Mouse (Mus musculus) thymus, adult 2 months (tissue): Measurements from ENCODE around the gene Mras. TPM values are rescaled to one million over a fixed set of nuclear protein-coding genes. Genes with fewer than 3 reads are reported as not detected.

Source experiments
- DNase-seq: peaks from one replicate; pipeline ENCODE4 v3.0.0; 2021
- H3K27ac ChIP-seq: fragments of 200-500 bp; 2 replicates; pipeline ENCODE4 v1.5.1; 2012; ENCODE audit warnings: low read length, control low read depth; ENCODE audit not compliant: control insufficient read depth, insufficient read depth
- H3K27me3 ChIP-seq: fragments of 200-500 bp; 2 replicates; pipeline ENCODE4 v1.6.1; 2012; ENCODE audit warnings: mild to moderate bottlenecking, low read length, moderate library complexity, mixed read lengths; ENCODE audit not compliant: control insufficient read depth, insufficient read depth
- H3K36me3 ChIP-seq: fragments of 200-500 bp; 2 replicates; pipeline ENCODE4 v1.6.1; 2012; ENCODE audit warnings: mild to moderate bottlenecking, low read length, moderate library complexity; ENCODE audit not compliant: control insufficient read depth, insufficient read depth
- H3K4me1 ChIP-seq: fragments of 200-500 bp; replicated peaks from 2 replicates; pipeline ENCODE4 v1.6.1; 2012; ENCODE audit warnings: low read length; ENCODE audit not compliant: control insufficient read depth, insufficient read depth
- H3K4me3 ChIP-seq: fragments of 200-500 bp; 2 replicates; pipeline ENCODE4 v1.5.1; 2012; ENCODE audit warnings: mild to moderate bottlenecking, low read length, control low read depth, moderate library complexity; ENCODE audit not compliant: control insufficient read depth, insufficient read depth
- CTCF ChIP-seq: fragments of 200-500 bp; IDR thresholded peaks from 2 replicates; pipeline ENCODE4 v1.5.1; 2012; ENCODE audit warnings: mild to moderate bottlenecking, control low read depth, low read length, moderate library complexity, borderline replicate concordance; ENCODE audit not compliant: control insufficient read depth, poor library complexity, insufficient read depth; ENCODE audit errors: extremely low read depth
- POLR2A ChIP-seq: fragments of 200-500 bp; IDR thresholded peaks from 2 replicates; pipeline ENCODE4 v1.6.1; 2012; ENCODE audit warnings: mild to moderate bottlenecking, low read length, control low read depth, moderate library complexity; ENCODE audit not compliant: control insufficient read depth, poor library complexity, insufficient read depth; ENCODE audit errors: extremely low read depth
- WGBS: fragments of 180-500 bp; shearing (Covaris S2); methylation state at CpG from one replicate; pipeline ENCODE4 v1.1.7; 2018; 5-methylcytosine and 5-hydroxymethylcytosine counted together
- polyA plus RNA-seq: library from polyadenylated mRNA; depleted of rRNA; stranded (reverse); fragments of >200 nt; gene quantifications from 2 replicates; pipeline ENCODE4 v1.2.3, GENCODE M21; 2012

Gene Mras
- polyA plus RNA-seq, 1 experiment = 14.9 TPM

DNA sequence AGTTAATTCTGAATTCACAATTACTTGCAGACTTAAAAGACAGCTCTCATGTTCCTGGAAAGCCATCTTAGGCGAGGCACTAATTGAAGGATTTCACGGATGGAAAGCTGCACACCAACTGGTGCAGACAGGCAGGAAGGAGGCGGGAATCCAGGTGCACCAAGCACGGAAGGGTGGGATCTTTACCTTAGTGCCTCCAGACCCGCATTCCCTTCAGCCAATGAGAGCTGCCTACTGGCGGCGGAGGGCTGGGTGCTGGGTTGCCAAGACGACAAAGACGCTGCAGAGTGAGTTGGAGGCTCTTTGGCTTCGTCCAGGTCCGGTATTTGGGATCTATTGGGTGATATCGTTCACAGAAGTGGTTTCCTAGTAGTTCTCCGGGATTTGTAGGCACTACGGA lies 14.0 kb upstream of the Mras start, which contains the start of gene Nme9:
TSS of gene Nme9 (plus strand) at position 315 of the 400 bp plus-strand sequence.
- no peak within 1 kb of the TSS for H3K27ac ChIP-seq
- no peak for DNase-seq
- H3K36me3 ChIP-seq = no peaks in the 10 kb centered on the region
- WGBS = 19% methylated on average over 14 of the region's 14 CpGs
- H3K27me3 ChIP-seq = no peaks in the 10 kb centered on the region; the same call in 1 of the 2 replicates
- H3K4me1 ChIP-seq = no peaks in the 10 kb centered on the region
- H3K4me3 ChIP-seq = no peak within 1 kb of the TSS
- no peak for TF ChIP-seq CTCF
- no peak for TF ChIP-seq POLR2A

DNA sequence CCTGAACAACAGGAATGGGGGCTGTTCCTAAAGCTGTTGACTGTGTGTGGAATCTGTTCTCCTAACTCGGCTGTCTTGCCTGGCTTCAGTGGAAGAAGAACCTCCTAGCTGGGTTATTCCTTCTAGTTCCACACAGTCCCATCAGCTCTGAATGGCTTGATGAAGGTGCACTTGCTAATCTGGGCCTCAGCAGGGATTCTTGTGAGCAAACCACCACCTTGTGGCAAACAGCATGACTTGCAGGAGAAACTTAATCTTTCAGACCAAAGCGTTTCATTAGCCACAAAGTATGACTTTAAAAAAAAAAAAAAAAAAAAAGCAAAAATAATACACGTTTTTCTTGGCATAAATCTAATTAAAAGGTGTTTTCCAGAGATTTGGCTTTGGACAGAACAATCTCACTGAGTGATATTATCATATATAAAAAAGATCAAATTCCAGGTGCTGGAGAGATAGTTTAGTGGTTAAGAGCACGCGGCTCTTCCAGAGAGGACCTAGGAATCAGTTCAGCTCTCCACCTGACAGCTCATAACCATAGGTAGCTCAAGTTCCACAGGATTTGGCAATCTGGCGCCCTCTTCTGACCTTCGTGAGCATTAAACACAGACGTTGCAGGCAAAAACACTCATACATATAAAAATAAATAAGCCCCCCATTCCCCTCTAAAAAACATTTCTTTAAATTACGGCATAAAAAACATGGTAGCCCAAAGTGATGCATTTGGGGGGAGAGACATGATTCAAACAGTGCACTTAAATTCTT lies 12.9 kb upstream of the Mras start:
- TF ChIP-seq CTCF (no peak), POLR2A (no peak)
- peak; percentile 14 for DNase-seq
- Histone ChIP-seq H3K27me3 (no peaks in the 10 kb centered on the region; the same call in 1 of the 2 replicates), H3K4me1 (no peaks in the 10 kb centered on the region), H3K4me3 (no peak overlapping the region), H3K36me3 (no peaks in the 10 kb centered on the region), H3K27ac (no peak overlapping the region)
- WGBS = 37% methylated on average over 9 of the region's 9 CpGs

DNA sequence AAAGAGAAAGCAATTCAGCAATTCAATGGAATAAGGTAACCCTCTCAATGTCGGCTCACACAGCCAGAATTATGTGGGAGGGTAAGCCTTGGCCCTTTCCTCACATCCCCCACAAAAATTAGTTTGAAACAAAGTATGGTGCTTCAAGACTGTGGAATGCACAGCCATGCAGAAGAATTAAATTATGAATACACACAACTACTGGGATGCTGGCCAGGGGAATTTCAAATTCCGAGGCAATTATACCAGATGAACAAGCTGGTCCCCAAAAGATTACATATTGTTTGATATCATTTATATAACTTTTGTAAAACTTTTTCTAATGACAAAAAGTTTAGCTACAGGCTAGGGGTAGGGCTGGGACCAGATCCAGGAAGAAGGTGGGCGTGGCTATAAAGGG lies 10.1 kb upstream of the Mras start:
- TF ChIP-seq POLR2A = no peak
- no peak for TF ChIP-seq CTCF
- Histone ChIP-seq H3K36me3 (no peaks in the 10 kb centered on the region), H3K4me1 (no peaks in the 10 kb centered on the region), H3K4me3 (no peak overlapping the region), H3K27ac (no peak overlapping the region), H3K27me3 (no peaks in the 10 kb centered on the region; the same call in 1 of the 2 replicates)
- no peak for DNase-seq
- WGBS = 83% methylated on average over 3 of the region's 3 CpGs

DNA sequence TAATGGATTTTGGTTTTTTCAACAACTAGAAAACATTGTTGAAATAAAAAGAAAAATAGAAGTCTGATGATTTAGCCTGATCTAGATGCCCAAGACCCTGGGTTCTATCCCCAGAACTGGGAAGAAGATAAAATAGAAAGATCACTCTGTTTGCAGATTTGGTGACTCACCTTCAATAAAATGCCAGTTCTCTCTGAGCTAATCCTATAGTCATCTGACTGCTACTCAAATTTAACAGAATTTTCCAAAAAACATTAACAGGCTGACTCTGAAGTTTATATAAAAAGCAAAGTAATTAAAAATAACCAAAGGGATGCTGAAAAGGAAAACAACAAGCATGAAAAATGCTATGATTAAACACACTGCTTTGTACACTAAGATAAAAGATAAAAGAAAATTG lies 9.1 kb upstream of the Mras start:
- Histone ChIP-seq H3K4me1 (no peaks in the 10 kb centered on the region), H3K27me3 (no peaks in the 10 kb centered on the region), H3K4me3 (no peak overlapping the region), H3K27ac (no peak overlapping the region), H3K36me3 (no peaks in the 10 kb centered on the region)
- TF ChIP-seq POLR2A = no peak
- no peak for TF ChIP-seq CTCF
- DNase-seq = no peak

DNA sequence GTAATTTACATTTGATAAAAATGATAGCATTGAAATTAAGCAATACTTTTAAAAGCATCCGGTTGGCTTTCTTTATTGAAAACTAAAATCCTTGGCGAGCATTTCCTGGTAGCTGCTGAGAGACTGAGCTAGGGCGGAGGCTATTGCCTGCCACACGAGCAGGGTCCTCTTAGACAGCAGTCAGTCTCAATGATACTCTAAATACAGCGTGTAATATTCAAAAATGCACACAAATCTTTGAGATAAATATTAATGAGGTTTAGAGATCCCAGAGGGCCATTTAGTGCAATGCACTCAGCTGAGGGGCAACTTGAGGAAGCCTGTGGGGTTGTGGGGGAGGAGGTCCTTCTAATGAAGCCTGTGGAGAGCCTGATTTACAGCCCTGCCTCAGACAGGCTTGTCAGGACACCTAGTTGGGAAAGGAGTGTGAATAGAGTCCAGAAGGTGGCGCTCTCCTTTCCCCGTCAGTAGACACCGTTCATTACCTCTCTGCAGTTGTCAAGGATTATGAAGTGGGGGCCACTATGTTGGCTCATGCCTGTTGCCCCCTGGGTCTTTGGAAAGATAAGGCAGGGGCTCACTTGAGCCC lies 7.5 kb upstream of the Mras start:
- TF ChIP-seq CTCF = no peak
- TF ChIP-seq POLR2A = no peak
- Histone ChIP-seq H3K27ac (no peak overlapping the region), H3K36me3 (no peaks in the 10 kb centered on the region), H3K4me1 (no peaks in the 10 kb centered on the region), H3K4me3 (no peak overlapping the region), H3K27me3 (no peaks in the 10 kb centered on the region)
- 35% methylated on average over 8 of the region's 8 CpGs for WGBS
- peak; percentile 9 for DNase-seq

GRCm38 (mm10) chr9:99441647-99442433 lies 4.7 kb upstream of the Mras start:
- peaks cover 2% of the 10 kb centered on the region; the same call in 1 of the 2 replicates for H3K27me3 ChIP-seq
- no peak for DNase-seq
- H3K4me3 ChIP-seq = no peak overlapping the region
- H3K27ac ChIP-seq = no peak overlapping the region
- H3K4me1 ChIP-seq = peaks cover 2% of the 10 kb centered on the region
- H3K36me3 ChIP-seq = no peaks in the 10 kb centered on the region
- TF ChIP-seq POLR2A (no peak), CTCF (no peak)
- 96% methylated on average over 4 of the region's 4 CpGs for WGBS
